Mouse (Mus musculus) bone marrow macrophage, adult 2 months (primary cell): ENCODE measurements around the gene Tnrc6a. TPM values are rescaled to one million over a fixed set of nuclear protein-coding genes. Genes with fewer than 3 reads are reported as not detected.

Experiments
- H3K27ac ChIP-seq: 2 replicates; pipeline ENCODE4 v1.5.1; 2012; ENCODE audit warnings: low read depth, low read length; ENCODE audit not compliant: insufficient read depth
- H3K4me1 ChIP-seq: 2 replicates; pipeline ENCODE4 v1.6.1; 2012; ENCODE audit warnings: low read length; ENCODE audit not compliant: control insufficient read depth, insufficient read depth
- H3K4me3 ChIP-seq: 2 replicates; pipeline ENCODE4 v1.5.1; 2012; ENCODE audit warnings: mild to moderate bottlenecking, low read length, moderate library complexity; ENCODE audit not compliant: insufficient read depth
- CTCF ChIP-seq: IDR thresholded peaks from 2 replicates; pipeline ENCODE4 v1.5.1; 2012; ENCODE audit warnings: low read depth, mild to moderate bottlenecking, low read length, moderate library complexity
- POLR2A ChIP-seq: IDR thresholded peaks from 2 replicates; pipeline ENCODE4 v1.6.1; 2012; ENCODE audit warnings: mild to moderate bottlenecking, low read depth, low read length, borderline replicate concordance
- polyA plus RNA-seq: library from polyadenylated mRNA; stranded (reverse); fragments of >200 nt; gene quantifications from 2 replicates; pipeline ENCODE4 v1.2.4, GENCODE M21; 2012; ENCODE audit not compliant: missing spikeins, insufficient read depth, insufficient read length

Tnrc6a gene
- polyA plus RNA-seq, 1 experiment, result 69.1 TPM

- Histone ChIP-seq H3K4me1 (no peaks in the 10 kb centered on the region), H3K4me3 (no peak overlapping the region), H3K27ac (no peak overlapping the region)
- TF ChIP-seq CTCF (no peak), POLR2A (no peak)
Measured at GRCm38 (mm10) chr7:123186463-123186862, 62.8 kb downstream of the Tnrc6a start.

GRCm38 (mm10) chr7:123187246-123187645 is 63.6 kb downstream of the Tnrc6a start:
- Histone ChIP-seq H3K27ac (no peak overlapping the region), H3K4me1 (no peaks in the 10 kb centered on the region), H3K4me3 (no peak overlapping the region)
- TF ChIP-seq POLR2A (no peak), CTCF (no peak)

- no peak overlapping the region for H3K4me3 ChIP-seq
- no peaks in the 10 kb centered on the region for H3K4me1 ChIP-seq
- no peak overlapping the region for H3K27ac ChIP-seq
- no peak for TF ChIP-seq CTCF
- no peak for TF ChIP-seq POLR2A
Measured at GRCm38 (mm10) chr7:123188462-123188861, 64.8 kb downstream of the Tnrc6a start.

GRCm38 (mm10) chr7:123189762-123190161 is 66.1 kb downstream of the Tnrc6a start:
- Histone ChIP-seq H3K27ac (no peak overlapping the region), H3K4me1 (no peaks in the 10 kb centered on the region), H3K4me3 (no peak overlapping the region)
- no peak for TF ChIP-seq POLR2A
- TF ChIP-seq CTCF, result no peak

GRCm38 (mm10) chr7:123191731-123192130 is 68.0 kb downstream of the Tnrc6a start:
- TF ChIP-seq CTCF (no peak), POLR2A (no peak)
- Histone ChIP-seq H3K4me3 (no peak overlapping the region), H3K27ac (no peak overlapping the region), H3K4me1 (no peaks in the 10 kb centered on the region)

- Histone ChIP-seq H3K27ac (no peak overlapping the region), H3K4me1 (no peaks in the 10 kb centered on the region)
- TF ChIP-seq CTCF (no peak), POLR2A (no peak)
Measured at GRCm38 (mm10) chr7:123193201-123193600, 69.5 kb downstream of the Tnrc6a start.

GRCm38 (mm10) chr7:123194696-123195095 is 71.0 kb downstream of the Tnrc6a start:
- Histone ChIP-seq H3K4me1 (no peaks in the 10 kb centered on the region), H3K27ac (no peak overlapping the region), H3K4me3 (no peak overlapping the region)
- TF ChIP-seq POLR2A, result no peak
- no peak for TF ChIP-seq CTCF

More at GRCm38 (mm10) chr7:123193201-123193600, 69.5 kb downstream of the Tnrc6a start:
- no peak overlapping the region for H3K4me3 ChIP-seq

GRCm38 (mm10) chr7:123196432-123196831 is 72.7 kb downstream of the Tnrc6a start:
- H3K4me1 ChIP-seq, result peaks cover 8% of the 10 kb centered on the region
- no peak overlapping the region for H3K4me3 ChIP-seq
- H3K27ac ChIP-seq, result no peak overlapping the region
- no peak for TF ChIP-seq CTCF
- TF ChIP-seq POLR2A, result no peak

GRCm38 (mm10) chr7:123198695-123199094 is 75.0 kb downstream of the Tnrc6a start:
- H3K4me3 ChIP-seq, result no peak overlapping the region
- no peak overlapping the region for H3K27ac ChIP-seq
- peaks cover 22% of the 10 kb centered on the region for H3K4me1 ChIP-seq
- TF ChIP-seq CTCF, result no peak
- no peak for TF ChIP-seq POLR2A

GRCm38 (mm10) chr7:123199151-123199550 is 75.5 kb downstream of the Tnrc6a start:
- TF ChIP-seq POLR2A (no peak), CTCF (no peak)
- peaks cover 27% of the 10 kb centered on the region for H3K4me1 ChIP-seq
- H3K4me3 ChIP-seq, result no peak overlapping the region

More at GRCm38 (mm10) chr7:123199151-123199550, 75.5 kb downstream of the Tnrc6a start:
- H3K27ac ChIP-seq, result no peak overlapping the region
